Mouse (Mus musculus): ENCODE data around the gene Nepn.

The Nepn gene

GRCm38 (mm10) chr10:52407526-52407925 is 18.8 kb downstream of the Nepn start:
- no peak for DNase-seq

DNA sequence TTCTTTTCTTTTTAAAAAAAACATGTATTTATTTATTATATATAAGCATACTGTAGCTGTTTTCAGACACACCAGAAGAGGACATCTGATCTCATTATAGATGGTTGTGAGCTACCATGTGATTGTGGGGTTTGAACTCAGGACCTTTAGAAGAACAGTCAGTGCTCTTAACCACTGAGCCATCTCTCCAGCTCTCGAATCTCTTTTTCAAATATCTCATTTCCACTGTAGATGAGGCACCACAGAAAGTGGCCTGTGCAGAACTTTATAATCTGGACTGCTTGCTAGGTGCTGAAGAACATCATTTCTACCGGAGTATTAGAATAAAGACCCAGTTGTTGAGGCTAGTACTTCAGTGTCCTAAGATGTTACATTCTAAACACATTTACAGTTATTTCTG is 26.2 kb downstream of the Nepn start:
- DNase-seq = no peak

DNA sequence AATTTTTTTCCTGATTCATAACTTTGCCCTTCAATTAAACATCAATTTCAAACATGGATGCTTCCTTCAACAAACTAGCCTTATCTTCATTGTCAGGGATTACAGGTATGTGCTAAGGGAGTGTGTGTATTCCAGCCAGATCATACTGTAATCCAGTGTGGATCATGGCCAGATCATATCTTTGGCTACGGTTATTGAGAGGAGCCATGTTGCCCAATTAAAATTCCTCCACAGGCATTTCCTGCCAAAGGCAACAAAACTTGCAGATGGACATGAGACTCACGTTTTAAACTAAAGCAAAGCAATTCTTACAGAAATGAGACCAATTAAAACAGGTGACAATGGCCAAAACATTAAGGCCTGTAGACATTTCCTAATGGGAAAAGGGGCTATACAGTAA is 27.7 kb downstream of the Nepn start:
- no peak for DNase-seq

- DNase-seq = peak; percentile 96
These were observed 28.7 kb downstream of the Nepn start, which contains the start of gene Nus1 for GRCm38 (mm10) chr10:52417299-52417997. Gene Nus1 (plus strand): TSS chr10:52417547.

GRCm38 (mm10) chr10:52417998-52418860 is 29.5 kb downstream of the Nepn start:
- no peak for DNase-seq

DNA sequence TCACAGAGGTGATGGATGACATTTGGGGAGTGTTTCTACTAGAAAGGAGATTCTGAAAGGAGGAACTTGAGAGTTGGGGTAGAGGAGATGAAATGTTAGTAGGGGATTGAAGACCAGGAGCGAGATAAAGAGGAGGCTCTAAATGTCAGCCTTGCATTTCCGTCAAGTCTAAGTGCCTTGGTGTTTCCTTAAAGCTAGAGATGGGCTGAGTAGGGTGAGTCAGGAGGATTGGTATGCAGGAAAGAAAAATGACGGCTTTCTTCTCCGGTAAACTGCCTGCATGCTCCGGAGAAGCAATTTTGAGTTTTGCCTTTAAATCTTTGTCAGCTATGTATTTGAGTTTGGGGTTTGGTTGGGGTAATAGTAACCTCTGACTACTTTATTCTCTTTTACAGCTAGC is 30.2 kb downstream of the Nepn start:
- no peak for DNase-seq

GRCm38 (mm10) chr10:52419402-52419801 is 30.6 kb downstream of the Nepn start:
- DNase-seq = no peak

DNA sequence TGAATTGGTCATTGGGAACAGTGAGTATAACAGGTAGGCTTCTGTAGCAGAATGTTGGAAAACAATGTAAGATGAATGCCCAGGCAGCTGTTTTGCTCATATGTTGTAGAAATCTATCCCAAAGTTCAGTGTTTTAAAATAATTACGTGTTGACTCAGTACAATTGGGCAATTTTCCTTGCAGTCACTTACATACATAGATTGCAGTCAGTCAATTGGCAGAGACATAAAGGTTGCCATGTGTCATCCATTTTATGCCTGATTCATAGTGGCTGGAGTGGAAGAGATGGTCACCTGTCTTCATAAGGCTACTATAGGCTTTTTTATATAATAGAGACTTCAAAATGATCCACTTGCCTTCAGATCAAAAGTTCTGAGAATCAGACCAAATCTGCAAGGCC is 31.8 kb downstream of the Nepn start:
- no peak for DNase-seq

DNA sequence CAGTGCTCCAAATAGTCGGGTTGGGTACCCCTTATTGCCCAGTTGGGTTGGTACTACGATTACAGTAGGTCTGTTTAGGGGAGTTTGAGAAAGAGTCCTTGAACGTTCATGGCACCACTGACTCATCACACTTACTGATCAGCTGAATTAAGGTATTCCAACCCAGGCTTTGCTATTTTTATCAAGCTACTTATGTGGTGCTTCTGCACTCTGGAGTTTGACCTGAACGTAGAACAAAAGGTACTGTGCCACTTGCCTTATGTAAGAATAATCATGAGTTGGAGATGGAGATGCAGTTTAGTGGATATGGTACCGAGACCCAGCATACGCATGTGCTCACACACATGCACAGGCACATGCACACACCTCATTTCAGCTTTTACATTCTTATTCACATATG is 32.9 kb downstream of the Nepn start:
- no peak for DNase-seq

- DNase-seq = no peak
These were observed 34.3 kb downstream of the Nepn start for GRCm38 (mm10) chr10:52423097-52423496.

DNA sequence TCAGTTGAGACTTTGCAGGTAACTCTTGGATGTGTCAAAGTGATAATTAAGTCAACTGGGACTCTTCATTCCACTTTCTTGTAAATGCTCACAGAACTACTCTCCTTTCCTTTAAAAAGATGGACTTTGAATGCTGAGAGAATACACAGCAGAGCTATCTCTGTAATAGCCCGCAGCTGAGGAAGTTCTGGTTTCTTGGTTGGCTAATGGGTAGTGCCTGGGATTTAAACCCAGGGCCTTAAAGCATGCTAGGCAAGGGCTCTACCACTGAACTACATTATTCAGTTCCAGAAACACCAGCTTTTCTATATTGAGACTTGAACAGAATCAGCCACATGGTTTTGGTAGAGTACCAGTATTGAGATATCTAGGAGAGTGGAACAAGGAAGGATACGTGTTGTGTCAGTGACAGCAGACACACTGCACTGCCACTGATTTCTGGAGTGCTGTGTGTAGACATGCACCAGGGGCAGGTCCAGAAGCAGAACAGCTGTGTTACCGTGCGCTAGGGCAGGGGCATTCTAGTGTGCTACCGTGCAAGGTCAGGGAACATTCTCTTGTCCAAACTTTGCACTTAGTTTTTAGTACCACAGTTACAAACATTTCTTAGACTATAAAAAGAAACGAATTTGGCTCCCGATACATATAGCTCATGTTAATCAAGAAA is 37.7 kb downstream of the Nepn start:
- DNase-seq = no peak

- DNase-seq = no peak
These were observed 39.1 kb downstream of the Nepn start for GRCm38 (mm10) chr10:52427634-52428415.

- DNase-seq = no peak
These were observed 42.2 kb downstream of the Nepn start for GRCm38 (mm10) chr10:52430953-52431352.

- DNase-seq = no peak
These were observed 46.1 kb downstream of the Nepn start for GRCm38 (mm10) chr10:52434836-52435235.

All from right cerebral cortex, postnatal 25 days (tissue).